Mouse (Mus musculus): ENCODE measurements around the gene Gm29797. TPM values are rescaled to one million over a fixed set of nuclear protein-coding genes. Genes with fewer than 3 reads are reported as not detected.

The Gm29797 gene
- total RNA-seq, 2 experiments from 2014 or later, result 0.48 to 1.3 TPM

DNA sequence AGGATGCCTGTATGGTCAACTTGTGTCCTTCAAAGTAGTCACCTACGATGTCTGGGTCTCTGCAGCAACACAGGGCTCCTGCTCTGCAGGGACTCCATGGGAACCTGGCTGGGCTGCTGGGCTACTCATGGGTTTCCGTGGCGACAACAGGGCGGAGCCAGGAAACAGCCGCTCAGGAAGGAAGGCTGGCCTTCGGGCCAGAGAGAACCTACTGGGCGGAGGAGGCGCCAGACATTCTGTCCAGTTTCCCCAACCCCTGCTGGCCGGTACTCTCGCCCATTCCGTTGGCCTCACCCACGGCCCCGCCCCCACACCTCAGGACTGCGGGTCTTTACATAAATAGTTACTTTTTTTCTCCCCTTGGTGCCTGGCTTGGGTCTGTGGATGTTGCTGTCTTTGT, 18.6 kb downstream of the Gm29797 start:
- peak overlapping the region; percentile 76 for H3K27ac ChIP-seq

GRCm38 (mm10) chr2:181676424-181676823, 19.6 kb downstream of the Gm29797 start:
- intact Hi-C loops (cut with DNase I), result loop anchor here (5.0 kb wide), 1 partner anchor 74 kb away; no protein-coding TSS in a partner anchor
- H3K27ac ChIP-seq, result peak overlapping the region; percentile 76
- no peak overlapping the region for H3K4me3 ChIP-seq
- no peak for DNase-seq (ENCODE audit: extremely low spot score in 1 of 2, low spot score in 2 of 2)
- TF ChIP-seq CTCF (IDR thresholded peaks at IDR 0.05), result peak; percentile 33

More for the DNA sequence above, 18.6 kb downstream of the Gm29797 start:
- no peak overlapping the region for H3K4me3 ChIP-seq
- DNase-seq (ENCODE audit: extremely low spot score in 1 of 2, low spot score in 2 of 2), result peak in 1 of 2 experiments; percentile 46
- intact Hi-C loops (cut with DNase I), result loop anchor here (5.0 kb wide), 1 partner anchor 73 kb away; no protein-coding TSS in a partner anchor
- no peak; the same call in 1 of the 2 replicates for TF ChIP-seq CTCF (IDR thresholded peaks at IDR 0.05)

DNA sequence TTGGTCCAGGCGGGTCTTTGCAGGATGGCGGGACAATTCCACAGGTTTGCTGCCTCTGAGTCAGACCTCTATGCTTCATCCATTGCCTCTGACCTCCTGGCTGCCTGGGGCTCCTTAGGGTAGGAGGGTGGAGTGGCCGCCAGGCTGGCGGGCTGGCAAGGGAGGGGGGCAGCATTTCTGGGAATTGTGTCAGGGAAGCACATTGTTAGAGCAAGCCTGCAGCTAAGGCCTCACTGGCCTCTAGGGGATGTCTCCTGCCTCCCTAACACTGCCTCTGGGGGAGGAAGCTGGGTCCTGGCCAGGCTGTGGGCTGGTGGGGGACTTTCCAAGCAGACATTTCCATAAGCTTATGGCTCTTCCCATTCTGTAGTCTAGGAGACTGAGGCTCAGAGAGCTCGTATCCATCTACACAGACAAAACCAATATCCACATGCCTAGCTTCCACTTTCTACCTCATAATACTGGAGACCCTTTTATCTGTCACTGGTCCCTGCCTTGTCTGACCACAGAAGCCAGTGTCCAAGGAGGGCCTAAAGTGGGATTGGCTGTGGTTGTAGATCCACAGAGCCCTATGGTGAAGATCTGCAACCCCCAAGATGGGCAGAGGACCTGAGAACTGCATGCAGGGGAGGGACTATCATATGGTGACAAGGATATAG, 20.4 kb downstream of the Gm29797 start:
- TF ChIP-seq CTCF (IDR thresholded peaks at IDR 0.05), result peak; percentile 38
- DNase-seq (ENCODE audit: extremely low spot score in 1 of 2, low spot score in 2 of 2), result no peak
- H3K4me3 ChIP-seq, result no peak overlapping the region
- intact Hi-C loops (cut with DNase I), result loop anchor here (5.0 kb wide), 1 partner anchor 75 kb away; no protein-coding TSS in a partner anchor
- H3K27ac ChIP-seq, result peak overlapping the region; percentile 76

- DNase-seq (ENCODE audit: extremely low spot score in 1 of 2, low spot score in 2 of 2), result no peak
- TF ChIP-seq CTCF (IDR thresholded peaks at IDR 0.05), result no peak
- intact Hi-C loops (cut with DNase I), result loop anchor here (1.0 to 5.0 kb wide), 2 partner anchors 18 to 75 kb away; no protein-coding TSS in a partner anchor
- Histone ChIP-seq H3K27ac (peak overlapping the region; percentile 70), H3K4me3 (no peak overlapping the region)
Observed at GRCm38 (mm10) chr2:181677755-181678098, 20.9 kb downstream of the Gm29797 start.

DNA sequence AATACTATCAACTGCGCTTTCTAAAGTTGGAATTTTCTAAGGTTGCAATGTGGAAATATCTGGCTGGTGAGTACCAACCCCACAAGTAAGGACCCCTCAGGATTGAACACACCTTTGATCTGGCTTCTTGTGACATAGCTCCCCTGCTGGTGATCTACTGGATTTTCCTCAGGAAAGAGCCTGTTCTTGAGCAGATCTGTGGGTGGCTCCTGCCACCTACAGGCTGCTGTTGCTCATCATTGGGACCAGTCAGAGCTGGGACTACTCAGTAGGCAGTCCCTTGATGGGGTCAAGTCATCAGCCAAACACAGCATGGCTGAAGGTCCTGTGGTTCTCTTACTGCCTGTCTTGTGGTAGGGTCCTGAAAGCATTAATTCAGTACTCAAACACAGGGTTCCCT, 21.9 kb downstream of the Gm29797 start:
- Histone ChIP-seq H3K27ac (peak overlapping the region; percentile 96), H3K4me3 (no peak overlapping the region)
- DNase-seq (ENCODE audit: extremely low spot score in 1 of 2, low spot score in 2 of 2), result peak; percentile 64 to 79
- intact Hi-C loops (cut with DNase I), result loop anchor here (1.0 to 5.0 kb wide), 2 partner anchors 19 to 76 kb away; no protein-coding TSS in a partner anchor
- TF ChIP-seq CTCF (IDR thresholded peaks at IDR 0.05), result peak; percentile 99

DNA sequence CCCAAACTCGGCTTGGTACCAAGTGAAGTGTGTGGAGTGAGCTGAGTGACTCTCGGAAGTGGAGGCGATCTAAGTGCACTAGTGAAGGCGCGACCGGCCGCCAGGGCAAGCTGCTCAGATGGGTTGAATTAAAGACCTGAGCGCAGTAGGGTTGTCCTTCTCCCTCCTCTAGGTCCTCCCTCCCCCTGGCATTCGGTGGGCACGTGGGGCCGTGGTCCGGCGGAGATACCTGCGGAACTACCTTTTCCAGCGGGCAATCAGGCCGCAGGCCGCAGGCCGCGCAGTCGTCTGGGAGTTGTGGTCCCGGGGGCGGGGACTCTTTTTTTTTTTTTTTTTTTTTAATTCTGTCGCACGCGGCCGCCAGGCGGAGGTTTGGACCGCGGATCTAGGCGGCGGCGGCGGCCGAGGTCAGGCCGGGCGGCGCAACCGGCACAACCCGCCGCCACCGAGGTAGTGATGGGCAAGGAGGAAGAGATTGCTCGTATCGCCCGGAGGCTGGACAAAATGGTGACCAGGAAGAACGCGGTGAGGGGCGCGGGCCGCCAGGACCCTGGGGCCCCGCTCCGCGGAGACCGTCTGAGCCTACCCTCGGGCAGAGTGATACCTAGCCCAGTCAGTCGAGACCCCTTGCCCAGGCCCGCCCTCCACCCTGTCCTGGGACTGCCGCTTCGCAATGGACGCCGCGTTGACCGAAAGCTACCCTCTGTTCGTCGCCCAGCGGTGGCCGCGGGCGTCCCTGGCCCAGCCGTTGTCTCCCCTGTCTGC, 23.3 kb downstream of the Gm29797 start, which contains the start of gene Tcea2:
TSS of gene Tcea2 (plus strand) at position 360 of the 765 bp plus-strand sequence.
- intact Hi-C loops (cut with DNase I), result loop anchor here (5.0 kb wide), 1 partner anchor 78 kb away; no protein-coding TSS in a partner anchor
- H3K27ac ChIP-seq, result peak within 1 kb of the TSS; percentile 96
- DNase-seq (ENCODE audit: extremely low spot score in 1 of 2, low spot score in 2 of 2), result peak; percentile 72 to 73
- H3K4me3 ChIP-seq, result peak within 1 kb of the TSS; percentile 95
- TF ChIP-seq CTCF (IDR thresholded peaks at IDR 0.05), result peak; percentile 42

DNA sequence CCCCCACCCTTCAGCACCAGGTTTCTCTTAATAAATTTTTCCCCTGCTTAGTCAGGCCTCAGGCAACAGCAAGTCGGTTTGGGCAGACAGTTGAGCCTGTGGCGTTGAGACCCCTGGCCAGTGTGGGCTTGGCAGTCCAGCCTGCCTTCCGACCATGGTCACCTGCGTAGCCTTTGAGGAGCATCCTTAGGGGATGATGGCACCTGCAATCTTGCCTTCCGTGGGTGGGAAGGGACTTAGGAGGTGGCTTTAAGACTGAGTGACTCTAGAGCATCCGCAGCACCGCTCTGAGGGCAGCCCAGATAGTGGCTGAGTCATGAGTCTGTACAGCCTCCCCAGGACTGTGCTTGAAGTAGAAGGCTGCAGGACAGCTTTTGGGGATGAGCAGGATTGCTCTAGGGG, 23.9 kb downstream of the Gm29797 start:
- peak overlapping the region; percentile 95 for H3K4me3 ChIP-seq
- peak in 1 of 2 experiments; percentile 42 for DNase-seq (ENCODE audit: extremely low spot score in 1 of 2, low spot score in 2 of 2)
- no peak for TF ChIP-seq CTCF (IDR thresholded peaks at IDR 0.05)
- intact Hi-C loops (cut with DNase I), result no loop called here
- H3K27ac ChIP-seq, result peak overlapping the region; percentile 96

DNA sequence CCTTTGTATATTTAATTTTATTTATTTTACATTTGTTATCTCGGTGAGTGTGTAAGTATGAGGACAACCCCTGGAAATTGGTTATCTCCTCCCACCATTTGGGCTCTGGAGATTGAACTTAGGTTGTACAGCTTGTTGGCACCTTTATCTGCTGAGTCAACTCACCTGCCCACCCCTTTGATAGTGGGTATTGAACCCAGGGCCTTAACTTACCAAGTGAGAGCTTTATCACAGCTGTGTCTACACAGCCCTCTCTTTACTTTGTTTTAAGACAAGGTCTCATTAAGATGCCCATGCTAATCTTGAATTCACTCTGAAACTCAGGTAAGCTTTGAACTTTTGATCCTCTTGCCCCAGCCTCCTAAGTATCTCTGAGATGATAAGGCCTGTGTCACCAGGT, 25.1 kb downstream of the Gm29797 start:
- intact Hi-C loops (cut with DNase I), result no loop called here
- Histone ChIP-seq H3K27ac (no peak overlapping the region), H3K4me3 (no peak overlapping the region)
- no peak for DNase-seq (ENCODE audit: extremely low spot score in 1 of 2, low spot score in 2 of 2)
- TF ChIP-seq CTCF (IDR thresholded peaks at IDR 0.05), result no peak

GRCm38 (mm10) chr2:181683381-181683780, 26.5 kb downstream of the Gm29797 start:
- intact Hi-C loops (cut with DNase I), result no loop called here
- no peak for TF ChIP-seq CTCF (IDR thresholded peaks at IDR 0.05)

GRCm38 (mm10) chr2:181684713-181685112, 27.9 kb downstream of the Gm29797 start:
- intact Hi-C loops (cut with DNase I), result no loop called here

More at GRCm38 (mm10) chr2:181683381-181683780, 26.5 kb downstream of the Gm29797 start:
- Histone ChIP-seq H3K27ac (no peak overlapping the region), H3K4me3 (no peak overlapping the region)
- no peak for DNase-seq (ENCODE audit: extremely low spot score in 1 of 2, low spot score in 2 of 2)

GRCm38 (mm10) chr2:181685686-181686085, 28.9 kb downstream of the Gm29797 start:
- DNase-seq (ENCODE audit: extremely low spot score in 1 of 2, low spot score in 2 of 2), result no peak
- intact Hi-C loops (cut with DNase I), result no loop called here
- no peak overlapping the region for H3K4me3 ChIP-seq
- no peak for TF ChIP-seq CTCF (IDR thresholded peaks at IDR 0.05)
- H3K27ac ChIP-seq, result no peak overlapping the region

More at GRCm38 (mm10) chr2:181684713-181685112, 27.9 kb downstream of the Gm29797 start:
- no peak overlapping the region for H3K27ac ChIP-seq
- TF ChIP-seq CTCF (IDR thresholded peaks at IDR 0.05), result no peak
- H3K4me3 ChIP-seq, result no peak overlapping the region
- no peak for DNase-seq (ENCODE audit: extremely low spot score in 1 of 2, low spot score in 2 of 2)

DNA sequence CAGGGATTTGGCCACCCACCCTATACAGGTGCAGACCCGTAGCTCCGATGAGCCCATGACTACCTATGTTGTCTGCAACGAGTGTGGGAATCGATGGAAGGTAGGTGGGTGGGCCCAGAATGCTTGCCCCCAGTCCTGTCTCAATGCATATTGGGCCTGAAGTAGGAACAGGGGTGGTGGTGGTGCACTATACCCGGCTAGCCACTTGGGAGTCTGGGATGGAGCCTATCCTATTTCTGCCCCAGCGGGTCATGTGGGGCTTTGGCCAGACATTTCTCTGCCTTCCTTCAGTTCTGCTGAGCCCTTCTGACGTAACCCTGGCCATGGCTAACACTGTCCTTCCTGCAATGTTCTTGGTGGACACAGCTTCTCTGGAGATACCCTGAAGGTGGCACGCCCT, 30.8 kb downstream of the Gm29797 start:
- no peak for DNase-seq (ENCODE audit: extremely low spot score in 1 of 2, low spot score in 2 of 2)

More for the DNA sequence above, 30.8 kb downstream of the Gm29797 start:
- H3K4me3 ChIP-seq, result no peak overlapping the region
- no peak for TF ChIP-seq CTCF (IDR thresholded peaks at IDR 0.05)
- intact Hi-C loops (cut with DNase I), result no loop called here
- no peak overlapping the region for H3K27ac ChIP-seq
